Mouse (Mus musculus): ENCODE results near the gene Sirt2. TPM values are rescaled to one million over a fixed set of nuclear protein-coding genes. Genes with fewer than 3 reads are reported as not detected.
A peak's percentile ranks its signal among the peaks of the same experiment; 100 is the strongest.

The Sirt2 gene
- polyA plus RNA-seq, 1 experiment from 2014 or later, result 76.8 TPM

- no peak overlapping the region for H3K9ac ChIP-seq (ENCODE audit: low read depth, low read length)
- no peak for TF ChIP-seq CTCF (IDR thresholded peaks at IDR 0.05; ENCODE audit: low read depth)
- no peaks in the 10 kb centered on the region for H3K27me3 ChIP-seq (replicated peaks; ENCODE audit: control insufficient read depth, insufficient read depth, low read length)
- H3K27ac ChIP-seq (ENCODE audit: low read depth, low read length), result peak overlapping the region; percentile 28; the same call in 1 of the 2 replicates
- no peak overlapping the region for H3K4me3 ChIP-seq (ENCODE audit: low read depth, low read length)
- 51% methylated on average over 3 of the region's 3 CpGs for WGBS
- no peaks in the 10 kb centered on the region for H3K9me3 ChIP-seq (ENCODE audit: control insufficient read depth)
- peaks cover 33% of the 10 kb centered on the region for H3K36me3 ChIP-seq (ENCODE audit: control insufficient read depth, insufficient read depth)
- H3K4me1 ChIP-seq (replicated peaks; ENCODE audit: control insufficient read depth, insufficient read depth, low read length), result peaks cover 5% of the 10 kb centered on the region; the same call in 1 of the 2 replicates
- no peak for ATAC-seq
- H3K4me2 ChIP-seq (replicated peaks; ENCODE audit: low read depth), result no peak overlapping the region
Observed at GRCm38 (mm10) chr7:28789235-28789634, 22.7 kb downstream of the Sirt2 start.

- ATAC-seq, result no peak
- no peak overlapping the region for H3K27ac ChIP-seq (ENCODE audit: low read depth, low read length)
- no peak overlapping the region for H3K4me2 ChIP-seq (replicated peaks; ENCODE audit: low read depth)
- peaks cover 26% of the 10 kb centered on the region for H3K36me3 ChIP-seq (ENCODE audit: control insufficient read depth, insufficient read depth)
- peaks cover 5% of the 10 kb centered on the region; the same call in 1 of the 2 replicates for H3K4me1 ChIP-seq (replicated peaks; ENCODE audit: control insufficient read depth, insufficient read depth, low read length)
- H3K9ac ChIP-seq (ENCODE audit: low read depth, low read length), result no peak overlapping the region
- no peaks in the 10 kb centered on the region for H3K27me3 ChIP-seq (replicated peaks; ENCODE audit: control insufficient read depth, insufficient read depth, low read length)
- no peak overlapping the region for H3K4me3 ChIP-seq (ENCODE audit: low read depth, low read length)
- WGBS, result 62% methylated on average over 8 of the region's 8 CpGs
- TF ChIP-seq CTCF (IDR thresholded peaks at IDR 0.05; ENCODE audit: low read depth), result peak; percentile 65
- no peaks in the 10 kb centered on the region for H3K9me3 ChIP-seq (ENCODE audit: control insufficient read depth)
Observed at GRCm38 (mm10) chr7:28790066-28790806, 23.7 kb downstream of the Sirt2 start.

GRCm38 (mm10) chr7:28791706-28792105 is 25.2 kb downstream of the Sirt2 start:
- Histone ChIP-seq H3K4me3 (ENCODE audit: low read depth, low read length) (no peak overlapping the region), H3K9me3 (ENCODE audit: control insufficient read depth) (no peaks in the 10 kb centered on the region), H3K27me3 (replicated peaks; ENCODE audit: control insufficient read depth, insufficient read depth, low read length) (no peaks in the 10 kb centered on the region), H3K9ac (ENCODE audit: low read depth, low read length) (no peak overlapping the region), H3K4me1 (replicated peaks; ENCODE audit: control insufficient read depth, insufficient read depth, low read length) (peaks cover 5% of the 10 kb centered on the region; the same call in 1 of the 2 replicates), H3K36me3 (ENCODE audit: control insufficient read depth, insufficient read depth) (peaks cover 11% of the 10 kb centered on the region), H3K4me2 (replicated peaks; ENCODE audit: low read depth) (no peak overlapping the region), H3K27ac (ENCODE audit: low read depth, low read length) (no peak overlapping the region)
- no peak for TF ChIP-seq CTCF (IDR thresholded peaks at IDR 0.05; ENCODE audit: low read depth)
- no peak for ATAC-seq

- H3K27me3 ChIP-seq (replicated peaks; ENCODE audit: control insufficient read depth, insufficient read depth, low read length), result no peaks in the 10 kb centered on the region
- peaks cover 6% of the 10 kb centered on the region for H3K36me3 ChIP-seq (ENCODE audit: control insufficient read depth, insufficient read depth)
- no peak overlapping the region for H3K27ac ChIP-seq (ENCODE audit: low read depth, low read length)
- no peak overlapping the region for H3K4me2 ChIP-seq (replicated peaks; ENCODE audit: low read depth)
- peaks cover 5% of the 10 kb centered on the region; the same call in 1 of the 2 replicates for H3K4me1 ChIP-seq (replicated peaks; ENCODE audit: control insufficient read depth, insufficient read depth, low read length)
- H3K4me3 ChIP-seq (ENCODE audit: low read depth, low read length), result no peak overlapping the region
- 76% methylated on average over 13 of the region's 14 CpGs for WGBS
- no peak for TF ChIP-seq CTCF (IDR thresholded peaks at IDR 0.05; ENCODE audit: low read depth)
- no peak overlapping the region for H3K9ac ChIP-seq (ENCODE audit: low read depth, low read length)
- ATAC-seq, result no peak
- H3K9me3 ChIP-seq (ENCODE audit: control insufficient read depth), result no peaks in the 10 kb centered on the region
Observed at GRCm38 (mm10) chr7:28792391-28793185, 26.1 kb downstream of the Sirt2 start.

GRCm38 (mm10) chr7:28793834-28794233 is 27.3 kb downstream of the Sirt2 start:
- WGBS, result 41% methylated on average over 2 of the region's 2 CpGs
- H3K27me3 ChIP-seq (replicated peaks; ENCODE audit: control insufficient read depth, insufficient read depth, low read length), result no peaks in the 10 kb centered on the region
- H3K36me3 ChIP-seq (ENCODE audit: control insufficient read depth, insufficient read depth), result no peaks in the 10 kb centered on the region
- H3K4me1 ChIP-seq (replicated peaks; ENCODE audit: control insufficient read depth, insufficient read depth, low read length), result peaks cover 5% of the 10 kb centered on the region; the same call in 1 of the 2 replicates
- H3K4me3 ChIP-seq (ENCODE audit: low read depth, low read length), result no peak overlapping the region
- no peak for ATAC-seq
- H3K9me3 ChIP-seq (ENCODE audit: control insufficient read depth), result no peaks in the 10 kb centered on the region
- no peak overlapping the region for H3K9ac ChIP-seq (ENCODE audit: low read depth, low read length)
- TF ChIP-seq CTCF (IDR thresholded peaks at IDR 0.05; ENCODE audit: low read depth), result peak; percentile 65
- no peak overlapping the region for H3K4me2 ChIP-seq (replicated peaks; ENCODE audit: low read depth)
- H3K27ac ChIP-seq (ENCODE audit: low read depth, low read length), result no peak overlapping the region

- no peak for ATAC-seq
- no peak overlapping the region for H3K9ac ChIP-seq (ENCODE audit: low read depth, low read length)
- H3K4me3 ChIP-seq (ENCODE audit: low read depth, low read length), result no peak overlapping the region
- no peak overlapping the region for H3K27ac ChIP-seq (ENCODE audit: low read depth, low read length)
- H3K36me3 ChIP-seq (ENCODE audit: control insufficient read depth, insufficient read depth), result no peaks in the 10 kb centered on the region
- no peak for TF ChIP-seq CTCF (IDR thresholded peaks at IDR 0.05; ENCODE audit: low read depth)
- H3K4me2 ChIP-seq (replicated peaks; ENCODE audit: low read depth), result no peak overlapping the region
- H3K4me1 ChIP-seq (replicated peaks; ENCODE audit: control insufficient read depth, insufficient read depth, low read length), result peaks cover 5% of the 10 kb centered on the region; the same call in 1 of the 2 replicates
- no peaks in the 10 kb centered on the region for H3K9me3 ChIP-seq (ENCODE audit: control insufficient read depth)
- no peaks in the 10 kb centered on the region for H3K27me3 ChIP-seq (replicated peaks; ENCODE audit: control insufficient read depth, insufficient read depth, low read length)
- 86% methylated on average over 3 of the region's 3 CpGs for whole genome bisulfite sequencing
Observed at GRCm38 (mm10) chr7:28794496-28794895, 28.0 kb downstream of the Sirt2 start.
